Mouse (Mus musculus) cortical plate, adult 2 months (tissue): ENCODE results near the gene Suox. TPM values are rescaled to one million over a fixed set of nuclear protein-coding genes. Genes with fewer than 3 reads are reported as not detected.
"Not testable (repeated sequence)": the region's sequence is repeated elsewhere in the genome, so short reads cannot be mapped to it uniquely, and the experiment has no call there.

Source experiments
- H3K27ac ChIP-seq: fragments of 200-500 bp; 2 replicates; pipeline ENCODE4 v1.5.1; 2012; ENCODE audit warnings: low read length, control low read depth, inconsistent platforms; ENCODE audit not compliant: insufficient read depth
- H3K4me1 ChIP-seq: fragments of 200-500 bp; 2 replicates; pipeline ENCODE4 v1.6.1; 2011; ENCODE audit warnings: low read length; ENCODE audit not compliant: control insufficient read depth, insufficient read depth
- H3K4me3 ChIP-seq: fragments of 200-500 bp; 2 replicates; pipeline ENCODE4 v1.5.1; 2011; ENCODE audit warnings: mild to moderate bottlenecking, low read length, control low read depth; ENCODE audit not compliant: insufficient read depth
- CTCF ChIP-seq: fragments of 200-500 bp; IDR thresholded peaks from 2 replicates; pipeline ENCODE4 v1.5.1; 2011; ENCODE audit warnings: mild to moderate bottlenecking, control low read depth, low read length; ENCODE audit not compliant: insufficient read depth; ENCODE audit errors: extremely low read depth
- POLR2A ChIP-seq: fragments of 200-500 bp; IDR thresholded peaks from 2 replicates; pipeline ENCODE4 v1.6.1; 2011; ENCODE audit warnings: mild to moderate bottlenecking, low read length, control low read depth; ENCODE audit not compliant: insufficient read depth; ENCODE audit errors: extremely low read depth
- polyA plus RNA-seq: library from polyadenylated mRNA; depleted of rRNA; stranded (reverse); fragments of >200 nt; gene quantifications from 2 replicates; pipeline ENCODE4 v1.2.3, GENCODE M21; 2012; rRNA removed

Suox gene
- polyA plus RNA-seq: 11.3 and 12.1 TPM in 2 replicates

- H3K4me3 ChIP-seq: peak within 1 kb of the TSS; percentile 77
- TF ChIP-seq CTCF: no peak
- peak; percentile 50; the same call in 1 of the 2 replicates for TF ChIP-seq POLR2A
- H3K4me1 ChIP-seq: peaks cover 2% of the 10 kb centered on the region; the same call in 1 of the 2 replicates
- H3K27ac ChIP-seq: peak within 1 kb of the TSS; percentile 91
Observed at GRCm38 (mm10) chr10:128673763-128674468, at the start of gene Suox. Suox (minus strand) TSS chr10:128674073.

GRCm38 (mm10) chr10:128715559-128716537 lies 42.0 kb upstream of the Suox start:
- no peak overlapping the region for H3K27ac ChIP-seq
- no peak for TF ChIP-seq POLR2A
- TF ChIP-seq CTCF: no peak
- H3K4me1 ChIP-seq: no peaks in the 10 kb centered on the region
- H3K4me3 ChIP-seq: no peak overlapping the region

GRCm38 (mm10) chr10:128711318-128711717 lies 37.4 kb upstream of the Suox start:
- H3K4me1 ChIP-seq, H3K27ac ChIP-seq, H3K4me3 ChIP-seq: not testable (repeated sequence)

- no peak for TF ChIP-seq CTCF
- TF ChIP-seq POLR2A: no peak
- H3K4me1 ChIP-seq: no peaks in the 10 kb centered on the region
- H3K4me3 ChIP-seq: peak overlapping the region; percentile 74
- no peak overlapping the region for H3K27ac ChIP-seq
Observed at GRCm38 (mm10) chr10:128705317-128705693, 31.4 kb upstream of the Suox start.

- peak; percentile 42; the same call in 1 of the 2 replicates for TF ChIP-seq POLR2A
- no peak for TF ChIP-seq CTCF
- no peaks in the 10 kb centered on the region for H3K4me1 ChIP-seq
- no peak within 1 kb of the TSS for H3K27ac ChIP-seq
- peak within 1 kb of the TSS; percentile 74 for H3K4me3 ChIP-seq
Observed at GRCm38 (mm10) chr10:128704491-128705316, 30.8 kb upstream of the Suox start, which contains the start of gene Cdk2. Cdk2 (minus strand) TSS chr10:128705031.

- TF ChIP-seq POLR2A (no peak), CTCF (no peak)
- H3K27ac ChIP-seq: no peak within 1 kb of the TSS
Observed at GRCm38 (mm10) chr10:128703895-128704294, 30.0 kb upstream of the Suox start, which contains the start of gene Pmel. Pmel (plus strand) TSS chr10:128704195.

GRCm38 (mm10) chr10:128702328-128703007 lies 28.6 kb upstream of the Suox start:
- H3K4me1 ChIP-seq: no peaks in the 10 kb centered on the region
- H3K27ac ChIP-seq: no peak overlapping the region
- TF ChIP-seq CTCF (no peak), POLR2A (no peak)
- no peak overlapping the region for H3K4me3 ChIP-seq

More at GRCm38 (mm10) chr10:128703895-128704294, 30.0 kb upstream of the Suox start, which contains the start of gene Pmel:
- Histone ChIP-seq H3K4me3 (peak within 1 kb of the TSS; percentile 74), H3K4me1 (no peaks in the 10 kb centered on the region)

- TF ChIP-seq CTCF (no peak), POLR2A (no peak)
- Histone ChIP-seq H3K4me3 (no peak overlapping the region), H3K4me1 (no peaks in the 10 kb centered on the region), H3K27ac (no peak overlapping the region)
Observed at GRCm38 (mm10) chr10:128700712-128701111, 26.8 kb upstream of the Suox start.

- Histone ChIP-seq H3K4me1 (no peaks in the 10 kb centered on the region; the same call in 1 of the 2 replicates), H3K27ac (no peak overlapping the region), H3K4me3 (no peak overlapping the region)
- TF ChIP-seq POLR2A (no peak), CTCF (no peak)
Observed at GRCm38 (mm10) chr10:128699611-128700010, 25.7 kb upstream of the Suox start.
